Mouse (Mus musculus) testis, adult 2 months (tissue): Measurements from ENCODE around the gene Spock1.

ENCODE experiments used
- CTCF ChIP-seq: fragments of 200-500 bp; IDR thresholded peaks from 2 replicates; pipeline ENCODE4 v1.5.1; 2012; ENCODE audit warnings: low read depth, mild to moderate bottlenecking, inconsistent platforms, low read length, moderate library complexity; ENCODE audit not compliant: control insufficient read depth, insufficient read depth, insufficient replicate concordance
- POLR2A ChIP-seq: fragments of 200-500 bp; IDR thresholded peaks from 2 replicates; pipeline ENCODE4 v1.6.1; 2012; ENCODE audit warnings: low read depth, mild to moderate bottlenecking, inconsistent platforms, low read length, moderate library complexity; ENCODE audit not compliant: control insufficient read depth

DNA sequence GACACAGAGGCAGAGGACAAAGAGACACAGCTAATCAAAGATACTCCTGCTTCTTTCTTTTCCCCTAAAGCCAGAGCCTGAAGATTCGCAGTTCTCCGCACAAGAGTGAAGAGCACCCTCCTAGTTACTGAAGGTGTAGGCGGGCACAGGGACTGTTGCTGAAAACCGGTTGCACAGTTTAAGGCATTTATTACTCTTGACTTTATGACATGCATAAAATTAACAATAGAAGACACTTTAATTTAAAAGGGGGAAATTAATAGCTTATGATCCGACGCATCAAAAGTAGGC lies 312.4 kb downstream of the Spock1 start:
- no peak for TF ChIP-seq POLR2A
- no peak for TF ChIP-seq CTCF
